Mouse (Mus musculus) urinary bladder, postnatal 4 days (tissue): Measurements from ENCODE around the gene 4933434E20Rik.
A peak's percentile ranks its signal among the peaks of the same experiment; 100 is the strongest.

ENCODE experiments used
- DNase-seq, 2 experiments: peaks; one replicate each; pipeline ENCODE4 v3.0.0; 2021 to 2022; ENCODE audit warnings: low spot score in 2 of 2

4933434E20Rik gene

DNA sequence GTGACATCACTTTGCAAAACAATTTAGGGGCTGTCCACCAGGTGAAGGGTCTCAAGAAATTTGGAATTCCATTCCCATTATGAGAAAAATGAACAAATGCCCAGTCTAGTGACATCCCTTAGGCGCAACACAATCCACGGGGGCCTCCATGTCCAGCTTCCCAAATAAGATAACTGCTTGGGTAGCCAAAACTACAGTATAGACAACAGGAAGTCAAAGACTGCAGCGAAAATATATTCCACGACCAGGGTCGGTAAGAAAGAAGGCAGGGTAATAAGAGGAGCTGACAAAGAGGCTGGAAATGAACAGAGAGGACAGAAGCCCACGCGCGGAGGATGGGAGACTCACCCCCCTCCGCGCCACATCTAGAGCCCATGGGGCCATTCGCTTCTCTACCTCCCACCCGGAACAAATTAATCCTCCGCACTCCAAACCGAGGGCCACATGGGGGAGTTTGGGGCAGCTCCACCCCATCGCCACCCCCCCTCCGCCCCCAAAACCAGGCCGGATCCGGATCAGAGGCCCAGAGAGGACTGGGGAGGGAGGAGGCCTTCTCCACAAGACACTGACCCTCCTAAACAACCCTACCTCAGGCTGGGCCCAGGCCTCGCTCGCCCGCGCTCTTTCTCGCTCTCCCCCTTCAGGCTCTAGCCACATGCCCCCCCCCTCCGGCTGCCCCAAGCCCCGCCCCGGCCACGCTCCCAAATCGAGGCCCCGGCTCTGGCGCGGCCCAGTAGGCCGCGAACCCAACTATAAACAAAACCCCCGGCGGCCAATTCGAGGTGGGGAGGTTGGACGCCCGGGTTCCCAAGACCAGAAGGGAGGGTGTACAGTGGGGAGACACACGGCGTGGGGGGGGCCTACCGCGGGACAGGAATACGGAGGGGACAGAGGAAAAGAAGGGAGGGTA, at the start of gene 4933434E20Rik:
Gene 4933434E20Rik, plus strand, starts transcription at position 196 of the 910 bp plus-strand sequence.
- DNase-seq: peak; percentile 50 to 66

DNA sequence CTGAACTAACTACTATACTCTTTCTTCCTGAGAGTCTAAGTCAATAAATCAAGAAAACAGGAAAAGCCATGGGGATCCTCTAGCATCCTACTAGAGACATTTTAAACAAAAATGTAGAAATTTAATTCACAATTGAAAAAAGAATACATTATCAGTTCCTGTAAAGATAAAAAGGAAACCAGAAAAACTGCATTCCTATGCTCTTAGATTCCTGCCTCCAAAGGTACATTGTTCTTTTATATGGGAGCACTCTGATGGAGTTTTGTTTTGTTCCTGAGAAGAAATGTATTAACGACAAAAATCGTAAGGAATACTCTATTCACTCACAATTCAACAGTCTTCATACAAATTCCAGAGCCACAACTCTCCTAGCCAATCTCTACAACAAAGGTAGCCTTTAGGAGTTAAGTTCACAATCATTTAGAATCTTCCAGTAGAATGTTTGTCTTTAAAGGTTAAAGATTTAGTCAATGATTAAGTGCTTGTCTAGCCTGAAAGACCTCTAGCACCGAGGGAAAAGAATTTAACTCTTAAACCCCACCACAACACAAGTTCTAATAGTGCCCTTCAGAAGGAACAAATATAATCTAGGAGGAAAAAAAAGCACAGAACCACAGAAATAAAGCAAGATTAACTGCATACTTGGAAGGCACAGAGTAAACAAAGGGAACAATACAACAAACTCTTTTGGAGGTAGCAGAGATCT, 47.2 kb upstream of the 4933434E20Rik start:
- no peak for DNase-seq

DNA sequence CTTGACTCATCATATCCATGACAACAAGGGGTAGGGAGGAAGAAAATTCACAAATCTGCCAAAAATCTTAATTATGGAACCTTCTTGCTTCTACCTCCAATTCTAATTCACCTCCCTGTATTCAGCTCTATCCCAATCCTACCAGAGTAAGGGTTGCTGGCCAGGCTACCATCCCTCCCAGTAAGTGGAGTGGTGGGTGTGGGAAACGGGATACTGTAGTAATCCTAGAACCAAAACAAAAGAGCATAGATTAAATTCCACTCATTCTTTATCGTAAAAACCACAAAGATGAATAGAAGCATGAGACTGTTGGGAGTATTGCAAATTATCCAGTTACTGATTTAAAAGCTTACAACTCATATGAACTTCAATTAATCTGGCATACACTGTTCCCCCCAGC, 41.1 kb upstream of the 4933434E20Rik start:
- no peak for DNase-seq

DNA sequence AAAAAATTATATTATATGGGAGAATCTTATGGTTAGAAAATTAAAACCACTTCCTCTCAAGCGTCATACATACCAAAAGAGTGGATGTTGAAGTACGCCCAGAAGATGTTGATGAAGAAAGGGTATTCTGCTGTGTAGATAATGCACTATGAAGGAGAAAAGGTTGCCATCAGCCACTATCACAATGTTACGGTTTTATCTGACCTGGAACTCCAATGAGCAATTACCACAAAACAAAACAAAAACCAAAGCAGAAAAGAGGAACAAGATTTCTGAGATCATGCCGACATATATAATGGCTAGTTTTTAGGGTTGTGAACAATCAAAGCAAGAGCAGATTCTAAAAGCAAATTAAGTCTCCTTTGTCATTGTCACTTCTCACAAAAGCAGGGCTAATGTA, 34.8 kb upstream of the 4933434E20Rik start:
- no peak for DNase-seq

DNA sequence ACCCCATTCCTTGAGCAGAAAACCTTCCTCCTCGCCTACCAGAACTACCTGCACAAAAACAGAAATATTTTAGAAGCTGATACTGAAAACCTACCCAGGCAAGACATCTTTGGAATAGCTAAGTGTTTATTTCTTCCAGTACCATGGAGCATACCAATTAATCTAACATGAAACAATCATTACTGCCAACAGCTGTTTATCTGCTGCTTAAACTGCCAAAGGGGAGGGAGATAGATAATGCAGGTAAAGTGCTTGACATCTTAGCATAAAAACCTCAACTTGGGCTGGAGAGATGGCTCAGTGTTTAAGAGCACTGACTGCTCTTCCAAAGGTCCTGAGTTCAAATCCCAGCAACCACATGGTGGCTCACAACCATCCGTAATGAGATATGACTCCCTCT, 16.8 kb upstream of the 4933434E20Rik start:
- DNase-seq: no peak

DNA sequence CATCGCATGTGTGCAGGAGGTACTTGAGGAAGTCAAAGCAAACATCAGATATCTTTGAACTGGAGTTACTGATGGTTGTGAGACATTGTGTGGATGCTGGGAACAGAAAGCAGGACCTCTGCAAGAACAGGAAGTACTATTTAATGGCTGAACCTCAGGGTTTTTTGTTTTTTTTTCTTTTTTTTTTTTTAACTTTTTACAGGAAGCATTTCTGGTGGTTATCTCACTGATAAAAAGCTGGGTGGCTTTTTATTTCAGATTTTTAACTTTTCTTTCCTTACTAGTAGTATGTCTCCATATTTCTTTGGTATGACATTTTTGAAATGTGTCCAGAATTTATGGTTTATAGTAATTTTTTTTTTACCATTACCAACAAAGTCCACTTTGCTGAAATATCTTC, 15.2 kb upstream of the 4933434E20Rik start:
- no peak for DNase-seq

DNA sequence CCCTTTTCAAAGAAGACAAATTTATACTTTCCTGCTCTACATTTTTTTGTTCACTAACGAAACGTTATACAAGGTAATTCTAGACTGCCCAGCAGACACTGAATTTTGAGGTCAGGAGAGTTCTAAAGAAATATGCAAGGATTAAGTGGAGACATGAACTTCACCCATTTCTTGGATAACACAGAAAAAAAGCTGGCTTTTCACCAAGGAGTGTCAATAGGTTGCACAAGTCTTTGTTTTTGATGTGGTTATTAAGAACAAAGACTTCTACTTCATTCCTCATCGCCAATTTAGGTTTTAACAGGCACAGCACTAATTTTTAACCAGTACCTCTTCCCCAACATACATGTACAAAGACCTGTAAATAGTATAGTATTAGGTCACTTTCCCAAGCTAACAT, 1.7 kb upstream of the 4933434E20Rik start:
- no peak for DNase-seq

DNA sequence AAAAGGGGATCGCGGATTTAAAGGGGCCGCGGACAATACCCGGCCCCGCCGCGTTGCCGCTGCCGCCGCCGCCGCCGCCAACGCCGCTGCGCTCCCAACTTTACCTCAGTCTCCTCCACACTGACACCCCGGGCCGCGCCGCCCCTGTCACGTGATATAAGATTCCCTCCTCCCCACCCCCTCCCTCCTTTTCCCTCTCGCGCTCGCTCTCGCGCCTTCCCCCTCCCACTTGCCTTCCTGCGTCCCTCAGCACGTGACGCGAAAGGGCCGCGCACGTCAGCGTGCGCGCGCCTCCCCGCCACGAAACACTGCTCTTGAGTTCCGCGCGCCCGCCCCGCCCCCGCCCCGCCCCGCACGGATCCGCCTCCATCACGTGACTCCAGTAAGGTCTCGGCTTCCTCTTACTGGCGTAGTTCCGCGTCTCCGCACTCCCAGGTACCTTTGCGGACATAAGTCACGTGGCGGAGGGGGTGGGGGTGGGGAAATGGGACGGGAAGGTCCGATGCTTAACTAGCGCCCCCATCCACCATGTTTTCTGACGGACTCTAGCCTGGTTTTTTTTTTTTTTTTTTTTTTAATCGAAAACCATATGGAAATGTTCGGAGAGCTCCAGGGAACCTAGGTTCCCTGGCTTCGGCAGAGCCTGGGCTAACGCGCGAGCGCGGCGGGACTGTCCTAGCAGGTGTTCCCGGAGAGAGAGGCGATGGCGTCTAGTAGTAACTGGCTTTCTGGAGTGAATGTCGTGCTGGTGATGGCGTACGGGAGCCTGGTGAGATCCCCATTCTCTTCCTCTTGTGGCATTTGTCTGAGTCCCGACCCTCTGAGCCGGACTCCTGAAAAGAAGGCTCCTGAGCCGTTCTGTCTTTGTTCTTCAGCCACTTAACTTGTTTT, 1.2 kb downstream of the 4933434E20Rik start, which contains the start of gene Ubap2l:
Gene Ubap2l, minus strand, starts transcription at position 278 of the 891 bp plus-strand sequence.
- DNase-seq: peak; percentile 94 to 96

DNA sequence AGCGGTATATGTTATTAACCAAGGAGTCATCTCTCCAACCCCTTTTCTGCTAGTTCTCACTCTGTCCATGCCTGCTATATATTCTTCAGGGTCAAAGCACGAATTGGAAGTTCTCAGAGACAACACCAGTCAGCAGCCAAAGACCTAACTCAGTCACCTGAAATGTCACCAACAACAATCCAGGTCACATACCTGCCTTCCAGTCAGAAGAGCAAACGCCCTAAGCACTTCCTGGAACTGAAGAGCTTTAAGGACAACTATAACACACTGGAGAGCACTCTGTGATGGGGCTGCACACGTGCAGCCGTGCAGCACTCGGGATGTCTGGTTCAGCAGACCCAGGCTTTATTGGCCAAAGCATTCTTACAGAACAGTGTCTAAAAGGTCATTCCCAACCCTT, 10.1 kb downstream of the 4933434E20Rik start:
- no peak for DNase-seq

DNA sequence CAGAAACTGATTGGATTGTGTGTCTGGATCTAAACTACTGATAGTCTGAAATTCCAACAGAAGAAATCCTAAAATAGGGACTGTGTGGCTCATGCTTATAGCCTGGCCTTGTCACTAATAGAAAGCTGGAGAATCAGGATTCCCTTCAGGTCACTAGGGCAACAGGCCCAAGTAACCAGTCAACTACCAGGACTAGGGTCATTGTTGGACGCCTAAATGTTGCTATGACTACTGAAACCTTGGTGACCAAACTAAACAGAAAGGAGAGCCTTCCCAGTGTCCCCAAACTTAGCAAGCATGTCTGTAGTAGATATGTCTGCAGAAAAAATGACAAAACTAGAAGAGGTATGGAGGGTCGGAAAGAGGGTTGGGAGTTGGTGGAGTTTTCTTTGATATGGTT, 11.1 kb downstream of the 4933434E20Rik start:
- no peak for DNase-seq

DNA sequence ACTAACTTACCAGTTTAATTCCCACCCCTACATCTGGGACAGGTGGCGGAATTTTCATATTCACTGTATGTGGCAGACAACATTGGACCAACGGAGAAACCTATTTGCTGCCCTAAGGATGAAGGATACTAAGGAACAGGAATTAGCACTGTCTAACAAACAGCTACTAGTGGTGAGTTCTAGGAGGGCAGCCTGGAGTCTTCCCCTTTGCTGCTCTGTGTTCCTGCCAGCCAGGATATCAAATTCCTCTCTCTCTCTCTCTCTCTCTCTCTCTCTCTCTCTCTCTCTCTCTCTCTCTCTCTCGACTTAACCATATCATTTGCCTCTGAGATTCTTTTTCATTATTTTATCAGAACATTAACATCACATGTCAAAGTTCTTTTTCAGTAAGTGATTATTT, 12.9 kb downstream of the 4933434E20Rik start:
- no peak for DNase-seq

DNA sequence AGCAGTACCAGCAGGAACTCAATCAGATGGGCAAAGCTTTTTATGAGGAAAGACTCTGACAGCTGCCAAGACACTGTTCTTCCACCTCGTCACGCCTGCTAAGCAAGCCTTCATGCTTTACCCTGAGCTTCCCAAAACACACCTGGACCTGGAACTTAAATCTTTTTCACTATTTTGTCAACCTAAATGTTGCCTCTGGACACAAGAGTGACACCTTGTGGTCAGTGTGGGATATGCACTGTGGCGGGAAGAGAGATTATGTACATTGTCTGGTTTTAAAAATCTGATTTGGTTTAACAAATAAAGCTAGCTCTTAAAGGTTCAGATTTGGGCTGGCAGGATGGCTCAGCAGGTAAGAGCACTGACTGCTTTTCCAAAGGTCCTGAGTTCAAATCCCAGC, 14.1 kb downstream of the 4933434E20Rik start:
- peak in 1 of 2 experiments; percentile 17 for DNase-seq

DNA sequence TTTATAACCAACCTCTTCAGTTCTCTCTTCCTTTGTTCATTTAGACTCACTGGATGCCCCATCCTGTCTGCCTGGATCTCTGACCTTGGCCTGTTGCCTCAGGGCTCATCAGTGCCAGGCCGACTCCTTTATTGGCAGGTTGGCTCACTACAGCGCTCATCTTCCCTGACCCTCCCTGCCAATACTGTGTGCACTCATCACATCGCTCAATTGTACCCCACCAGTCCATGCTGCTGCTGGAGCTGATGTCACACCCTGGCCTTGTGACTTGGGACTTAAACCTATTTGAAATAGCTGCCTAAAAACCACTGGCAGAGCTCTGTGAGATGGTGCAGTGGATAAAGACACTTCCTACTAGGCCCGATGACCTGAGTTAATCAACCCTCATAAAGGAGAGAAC, 16.4 kb downstream of the 4933434E20Rik start:
- DNase-seq: no peak

DNA sequence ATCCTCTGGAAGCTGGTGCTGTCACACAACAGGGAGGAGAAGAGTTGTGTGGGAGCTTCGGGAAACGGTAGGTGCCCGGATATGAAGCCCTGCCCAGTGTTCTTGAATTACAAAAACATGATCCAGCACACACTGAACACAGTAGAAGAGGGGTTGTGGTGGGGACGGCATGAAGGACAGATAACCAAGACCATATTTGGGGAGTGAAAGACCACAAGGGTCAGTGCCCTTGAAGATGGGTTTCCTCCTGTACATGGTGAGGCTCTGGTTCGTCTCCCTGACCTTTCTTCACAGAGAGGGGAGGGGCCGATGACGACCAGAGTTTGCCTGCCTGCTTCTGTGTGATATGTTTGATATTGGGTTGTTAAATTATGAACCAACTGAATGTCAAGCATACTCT, 18.3 kb downstream of the 4933434E20Rik start:
- no peak for DNase-seq

DNA sequence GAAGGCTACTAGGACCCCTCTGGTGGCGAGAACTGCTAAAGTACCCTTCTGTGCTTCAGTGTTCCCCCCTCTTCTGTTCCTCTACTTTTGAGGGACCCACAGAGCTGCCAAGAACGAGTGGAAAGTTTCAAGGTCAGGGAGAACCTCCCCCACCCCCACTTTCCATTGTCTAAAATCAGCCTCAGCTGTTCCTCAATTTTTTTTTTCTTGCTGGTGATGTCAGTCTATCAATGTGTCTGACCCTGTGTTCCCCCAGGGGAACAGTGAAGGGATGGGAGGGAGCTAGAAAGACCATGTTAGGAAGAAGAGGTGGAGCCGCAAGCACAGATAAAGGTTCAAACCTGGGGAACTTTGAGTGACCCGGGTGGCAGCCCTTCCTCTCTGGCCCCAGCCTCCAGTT, 20.9 kb downstream of the 4933434E20Rik start, which contains the start of gene Tpm3:
Gene Tpm3, plus strand, starts transcription at position 356 of the 400 bp plus-strand sequence.
- no peak for DNase-seq

DNA sequence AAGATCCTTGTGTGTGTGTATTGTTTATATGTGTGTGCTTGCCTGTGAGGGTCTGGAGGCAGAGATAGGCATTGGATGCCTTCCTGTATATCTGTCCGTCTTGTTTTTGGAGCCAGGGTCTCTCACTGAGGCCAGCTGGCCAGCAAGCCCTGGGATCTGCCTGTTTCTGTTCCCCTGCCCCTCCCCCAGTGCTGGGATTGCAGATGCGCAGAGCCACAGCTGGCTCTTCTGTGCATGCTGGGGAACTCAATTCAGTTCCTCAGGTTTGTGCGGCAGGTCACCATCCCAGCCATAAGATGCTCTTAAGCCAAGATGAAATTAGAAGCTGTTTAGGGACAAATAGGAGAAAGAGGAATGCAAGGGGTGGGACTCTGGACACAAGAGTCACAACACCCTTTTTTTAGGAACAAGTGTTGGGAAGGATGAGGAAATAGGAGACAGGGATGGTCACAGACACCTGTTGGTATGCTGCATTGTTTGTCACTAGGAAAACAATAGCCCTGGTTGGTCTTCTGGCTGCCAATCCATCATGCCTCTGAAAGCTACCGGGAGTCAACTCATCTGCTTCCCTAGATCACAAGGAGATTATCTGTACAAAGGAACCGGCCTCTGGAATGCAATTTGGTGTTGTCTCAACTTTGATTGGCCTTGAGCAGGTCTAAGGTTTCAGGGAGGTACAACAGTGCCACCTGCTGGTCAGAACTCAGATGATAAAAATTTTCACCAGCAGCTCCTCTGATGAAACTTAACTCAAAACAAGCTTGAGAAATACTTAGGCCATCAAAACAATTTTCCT, 25.7 kb downstream of the 4933434E20Rik start:
- DNase-seq: peak; percentile 72 to 85

DNA sequence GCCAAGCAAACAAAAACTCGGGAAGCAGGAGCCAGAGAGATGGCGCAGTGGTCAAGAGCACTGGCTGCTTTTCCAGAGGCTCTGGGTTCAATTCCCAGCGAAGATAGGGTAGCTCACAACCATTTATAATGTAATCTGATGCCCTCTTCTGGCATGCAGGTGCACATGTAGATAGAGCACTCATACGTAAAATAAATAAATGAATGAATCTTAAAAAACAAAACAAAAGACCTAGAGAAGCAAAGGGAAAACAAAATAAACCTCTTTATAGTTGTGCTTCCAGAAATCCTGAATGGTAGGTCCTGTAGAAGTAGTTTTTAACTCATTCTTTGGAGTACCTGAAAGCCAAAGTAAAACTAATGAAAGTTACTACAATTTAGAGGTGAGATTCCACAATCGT, 26.8 kb downstream of the 4933434E20Rik start:
- no peak for DNase-seq

DNA sequence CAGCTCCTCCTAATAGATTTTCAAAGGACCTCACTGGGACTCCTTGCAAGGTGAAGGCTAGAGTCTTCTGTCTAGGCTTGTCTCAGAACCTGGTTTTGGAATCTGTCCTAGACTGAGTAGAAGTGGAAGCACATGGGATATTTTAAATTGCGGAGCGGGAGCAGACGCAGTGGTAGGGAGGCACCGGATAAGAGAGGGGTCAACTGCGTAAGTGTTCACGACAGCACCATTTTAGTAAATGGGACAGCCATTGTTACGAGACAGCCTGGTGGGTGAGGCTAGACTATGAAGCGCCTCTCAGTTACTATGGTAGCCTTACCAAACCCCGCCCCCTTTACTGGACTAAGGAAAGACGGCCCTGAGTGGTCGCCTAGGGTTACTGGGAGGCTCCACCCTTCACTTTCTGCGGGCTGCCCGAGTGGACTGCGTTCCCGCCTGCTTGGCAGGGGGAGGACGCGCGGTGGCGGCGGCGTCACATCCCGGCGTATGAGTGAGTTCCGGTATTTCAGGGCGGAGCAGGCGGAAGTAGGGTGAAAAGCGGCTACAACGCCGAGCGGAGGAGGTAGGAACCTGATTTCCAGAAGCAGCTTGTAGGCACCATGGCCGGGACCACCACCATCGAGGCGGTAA, 27.8 kb downstream of the 4933434E20Rik start:
- DNase-seq: peak; percentile 93

DNA sequence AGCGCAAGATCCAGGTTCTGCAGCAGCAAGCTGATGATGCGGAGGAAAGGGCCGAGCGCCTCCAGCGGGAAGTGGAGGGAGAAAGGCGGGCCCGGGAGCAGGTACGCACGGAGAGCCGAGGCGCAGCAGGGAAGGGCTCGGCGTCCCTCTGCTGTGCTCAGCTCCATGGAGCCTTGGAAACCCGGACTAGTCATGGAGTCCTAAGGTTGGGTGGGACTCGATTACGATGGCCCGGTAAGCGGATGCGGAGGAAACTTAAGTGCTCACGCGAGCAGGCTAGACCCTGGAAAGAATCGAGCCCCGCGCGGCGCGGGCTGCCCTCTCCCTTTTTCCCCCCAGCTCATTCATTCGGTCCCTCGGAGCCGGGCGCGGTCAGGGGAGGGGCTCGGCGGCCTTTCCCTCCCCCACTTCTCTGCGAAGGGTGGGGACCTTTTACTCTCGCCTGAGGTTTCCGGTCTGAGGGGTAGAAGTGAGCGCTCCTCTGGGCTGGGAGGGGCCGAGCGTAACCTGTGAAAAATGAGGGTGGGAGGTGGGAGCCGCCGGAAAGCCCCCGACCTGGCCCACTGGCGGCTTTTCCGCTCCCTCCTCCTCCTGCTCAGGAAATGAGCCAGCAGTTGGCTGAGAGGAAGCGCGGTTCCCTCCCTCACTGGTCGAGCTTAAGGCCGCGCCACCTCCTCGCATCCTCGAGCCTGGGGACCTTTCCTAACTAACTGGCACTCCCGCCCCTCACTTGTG, 28.5 kb downstream of the 4933434E20Rik start:
- peak; percentile 72 to 77 for DNase-seq

DNA sequence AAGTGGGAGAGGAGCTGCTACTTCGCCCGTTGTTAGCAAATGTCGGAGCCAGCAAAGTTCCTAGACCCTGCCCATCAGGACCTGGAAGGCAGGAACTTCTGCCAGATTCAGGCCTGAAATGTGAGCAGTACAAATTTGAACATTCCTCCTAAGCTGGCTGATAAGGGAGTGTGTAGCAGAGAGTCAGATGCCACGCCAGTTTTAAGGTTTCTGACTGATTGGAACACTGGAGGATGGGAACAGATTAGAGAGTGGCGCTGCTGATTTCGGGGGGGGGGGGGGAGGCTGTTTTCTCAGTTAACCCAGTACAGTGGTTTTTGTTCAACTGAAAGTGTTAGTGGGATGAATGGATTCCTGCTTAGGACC, 29.0 kb downstream of the 4933434E20Rik start:
- DNase-seq: no peak
